Mouse (Mus musculus) liver, adult 2 months (tissue): ENCODE measurements around the gene Chst8.

ENCODE experiments used
- CTCF ChIP-seq: fragments of 200-500 bp; IDR thresholded peaks from 2 replicates; pipeline ENCODE4 v1.5.1; 2011; ENCODE audit warnings: low read depth, low read length, control low read depth
- POLR2A ChIP-seq: fragments of 200-500 bp; IDR thresholded peaks from 2 replicates; pipeline ENCODE4 v1.6.1; 2011; ENCODE audit warnings: low read length, control low read depth; ENCODE audit not compliant: insufficient read depth; ENCODE audit errors: extremely low read depth

- TF ChIP-seq POLR2A (no peak), CTCF (no peak; the same call in 1 of the 2 replicates)
Observed at GRCm38 (mm10) chr7:34838749-34839148, 26.2 kb upstream of the Chst8 start.
